Mouse (Mus musculus) common myeloid progenitor, adult 5-6 weeks (primary cell): ENCODE data around the gene S100a10. TPM values are rescaled to one million over a fixed set of nuclear protein-coding genes. Genes with fewer than 3 reads are reported as not detected.

ENCODE experiments used
- ATAC-seq: replicated peaks from 2 replicates; pipeline ENCODE4 v1.8.0; 2016; ENCODE audit warnings: low read depth, mild to moderate bottlenecking, moderate TSS enrichment, inconsistent platforms; ENCODE audit not compliant: poor library complexity, severe bottlenecking
- total RNA-seq: library from RNA; stranded (forward); fragments of 200-1000, 187-1606 nt; gene quantifications from 2 replicates; pipeline ENCODE4 v1.2.3, GENCODE M21; 2017

Gene S100a10
- total RNA-seq, 1 experiment from 2014 or later = 282 TPM

- peak; percentile 62 for ATAC-seq
Observed at GRCm38 (mm10) chr3:93572058-93572791, 17.3 kb downstream of the S100a10 start.

GRCm38 (mm10) chr3:93579317-93580038, 24.6 kb downstream of the S100a10 start:
- ATAC-seq = no peak

DNA sequence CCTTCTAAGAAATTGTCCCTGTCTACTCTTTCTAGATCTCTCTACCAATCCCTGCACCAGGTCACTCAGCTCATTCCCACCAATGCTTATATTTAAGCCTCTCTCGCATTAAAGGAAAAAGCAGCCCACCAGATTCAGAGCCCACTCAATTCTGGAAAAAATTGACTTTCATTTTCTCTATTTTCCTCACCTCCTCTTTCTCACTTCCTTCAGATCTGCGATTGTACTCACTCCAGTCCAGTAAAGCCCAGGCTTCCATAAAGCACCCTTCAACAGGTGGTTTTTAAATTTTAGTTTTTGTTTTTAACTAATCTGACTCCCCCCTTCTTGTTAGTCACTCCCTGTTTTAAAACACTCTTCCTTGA, 25.1 kb downstream of the S100a10 start:
- no peak for ATAC-seq

DNA sequence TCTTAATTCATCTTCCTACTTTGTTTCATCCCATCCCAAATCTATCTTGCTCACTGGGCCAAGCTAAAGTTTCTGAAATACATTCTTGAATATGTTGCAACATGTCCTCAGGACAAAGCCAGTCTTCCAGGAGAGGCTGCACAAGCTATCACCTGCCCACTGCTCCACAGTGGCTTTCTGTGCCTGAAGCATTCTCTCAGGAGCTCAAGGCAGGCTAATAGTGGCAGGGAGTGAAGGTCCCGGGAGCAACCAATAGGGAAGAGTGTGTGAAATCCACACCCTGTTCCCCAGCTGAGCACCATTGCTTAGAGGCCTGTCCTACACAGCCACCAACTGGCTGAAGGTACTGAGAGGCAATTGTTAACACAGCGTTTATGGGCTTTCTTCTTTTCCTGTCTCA, 26.1 kb downstream of the S100a10 start:
- ATAC-seq = no peak

- ATAC-seq = no peak
Observed at GRCm38 (mm10) chr3:93581687-93582086, 26.8 kb downstream of the S100a10 start.

DNA sequence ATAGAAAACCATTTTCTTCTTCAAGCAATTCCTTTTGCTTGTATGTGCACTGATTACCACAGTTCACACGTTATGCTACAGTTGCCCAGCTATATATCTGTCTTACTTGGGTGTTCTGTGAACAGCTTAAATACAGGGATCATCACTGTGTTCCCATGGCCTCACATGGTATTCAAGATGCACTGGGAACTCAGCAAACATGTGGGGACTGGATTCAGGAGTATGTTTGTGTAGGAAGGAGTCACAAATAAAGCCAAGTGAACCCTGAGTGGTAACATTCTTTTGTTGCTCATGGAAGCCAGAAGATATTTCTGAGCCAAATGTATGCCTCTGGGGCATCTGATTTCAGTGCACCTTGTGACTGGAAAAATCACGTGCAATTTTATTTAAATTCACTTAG, 28.2 kb downstream of the S100a10 start:
- ATAC-seq = no peak

DNA sequence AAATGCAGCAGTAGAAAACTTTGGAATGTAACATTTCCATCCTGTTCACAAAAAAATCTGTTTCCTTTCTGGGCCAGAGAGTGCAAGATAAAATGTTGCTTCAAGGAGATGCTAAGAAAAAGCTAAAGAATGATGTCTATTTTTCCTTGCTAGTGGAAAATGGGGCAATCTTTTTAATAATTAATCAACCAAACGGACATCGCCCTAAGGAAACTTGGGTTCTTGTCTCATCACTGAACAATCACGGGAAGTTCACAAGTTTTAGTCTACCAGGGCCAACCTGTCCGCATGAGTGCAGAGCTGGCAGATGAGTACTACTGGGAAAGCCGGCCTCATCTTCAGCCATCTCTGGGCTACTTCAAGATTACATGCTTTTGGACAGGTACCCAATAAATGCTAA, 34.7 kb downstream of the S100a10 start:
- no peak for ATAC-seq

- ATAC-seq = no peak; the same call in 1 of the 2 replicates
Observed at GRCm38 (mm10) chr3:93590256-93590655, 35.4 kb downstream of the S100a10 start.

- ATAC-seq = no peak
Observed at GRCm38 (mm10) chr3:93592100-93592499, 37.2 kb downstream of the S100a10 start.

GRCm38 (mm10) chr3:93592976-93593375, 38.1 kb downstream of the S100a10 start:
- ATAC-seq = no peak

DNA sequence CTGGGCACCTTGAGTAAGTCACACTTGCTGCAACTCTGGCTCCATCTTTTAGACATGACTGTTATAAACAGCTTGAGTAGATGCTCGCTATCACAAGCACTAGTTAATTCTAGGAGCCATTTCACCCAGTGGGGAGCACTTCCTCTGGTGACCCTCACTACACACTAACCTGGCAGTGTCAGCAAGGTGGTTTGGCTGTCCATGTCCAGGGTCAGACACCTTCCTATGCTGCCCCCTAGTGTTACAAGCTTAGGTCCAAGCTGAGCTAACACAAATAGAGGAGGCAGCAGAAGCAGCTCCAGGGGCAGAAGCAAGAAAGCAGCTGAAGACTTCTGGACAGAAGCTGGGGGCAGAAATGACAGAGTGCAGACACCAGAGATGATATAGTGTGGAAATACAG, 38.6 kb downstream of the S100a10 start:
- 0 out of 2 replicates have a peak, but pooled peaks have one; percentile 37 for ATAC-seq

- ATAC-seq = no peak
Observed at GRCm38 (mm10) chr3:93596632-93597031, 41.8 kb downstream of the S100a10 start.

DNA sequence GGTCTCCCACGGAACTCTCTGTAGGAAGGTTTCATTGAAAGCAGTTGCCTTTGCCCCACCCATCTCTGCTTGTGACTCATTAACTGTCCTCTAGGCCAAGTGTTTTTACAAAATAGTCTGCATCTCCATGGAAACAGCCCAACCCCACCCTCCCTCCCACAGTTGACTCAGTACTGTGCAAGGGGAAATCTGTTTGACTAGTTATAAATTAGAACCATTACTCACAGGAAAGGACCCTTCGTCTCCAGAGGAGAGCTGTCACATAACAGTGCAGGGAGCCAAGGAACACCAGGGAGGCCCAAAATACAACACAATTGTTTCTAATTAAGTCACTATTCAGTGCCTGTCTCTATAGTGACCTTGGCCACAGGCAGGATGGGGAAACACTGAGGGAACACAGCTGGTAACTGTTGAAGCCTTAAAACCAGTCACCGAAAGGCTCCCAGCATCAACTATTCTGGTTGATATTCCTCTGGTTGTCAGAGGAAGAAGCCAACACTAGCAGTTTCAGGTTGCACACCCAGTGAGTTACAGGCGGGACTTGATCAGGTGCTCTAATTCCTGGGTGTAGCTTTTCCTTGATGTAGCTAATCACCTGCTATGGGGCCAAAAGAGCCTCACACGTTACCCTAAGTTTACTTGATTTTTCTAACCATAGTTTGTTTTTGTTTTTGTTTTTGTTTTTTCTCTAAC, 42.5 kb downstream of the S100a10 start:
- peak; percentile 89 for ATAC-seq

DNA sequence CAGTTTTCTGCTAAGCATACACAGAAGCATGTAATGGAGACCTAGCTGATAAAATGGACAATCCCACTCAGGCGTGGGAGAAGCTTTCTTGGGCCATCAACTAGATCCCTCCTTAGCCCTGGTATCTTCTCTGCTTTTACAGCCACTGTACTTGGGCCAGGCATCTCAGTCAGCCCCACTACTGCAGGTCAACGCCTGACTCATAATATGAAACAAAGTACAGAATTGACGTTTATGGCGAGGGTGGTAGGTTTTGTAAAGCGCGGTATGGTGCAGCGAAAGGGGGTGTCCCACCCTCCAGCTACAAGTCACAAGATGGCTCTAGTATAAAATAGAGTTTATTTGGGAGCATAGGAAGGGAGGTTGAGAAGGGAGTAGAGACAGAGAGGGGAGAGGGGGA, 43.1 kb downstream of the S100a10 start:
- no peak for ATAC-seq

GRCm38 (mm10) chr3:93600206-93600605, 45.3 kb downstream of the S100a10 start:
- no peak for ATAC-seq

DNA sequence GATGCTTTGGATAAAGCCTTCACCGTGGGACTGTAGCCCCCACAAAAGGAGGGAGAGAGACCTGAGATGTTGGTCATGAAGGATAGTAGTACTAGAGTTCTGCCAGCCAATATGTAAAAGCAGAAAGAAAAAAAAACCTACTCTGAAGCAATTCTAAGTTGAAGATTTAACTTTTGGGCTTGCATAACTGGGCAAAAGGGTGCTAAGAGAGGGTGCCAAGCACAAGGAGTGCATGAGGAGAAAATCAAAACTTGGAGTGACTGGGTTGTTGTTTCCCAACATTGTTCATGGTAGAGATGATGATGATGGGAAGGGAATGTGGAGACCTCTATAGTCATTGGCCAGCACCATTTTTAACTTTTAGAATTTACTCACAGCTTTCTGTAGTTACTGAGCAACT, 47.0 kb downstream of the S100a10 start:
- no peak for ATAC-seq

- ATAC-seq = peak; percentile 92
Observed at GRCm38 (mm10) chr3:93608970-93609369, 54.1 kb downstream of the S100a10 start.
